Mouse (Mus musculus): Measurements from ENCODE around the gene 2810004N23Rik.

Gene 2810004N23Rik

GRCm38 (mm10) chr8:124790676-124791075 lies 72.2 kb downstream of the 2810004N23Rik start:
- ChIA-PET CTCF (interaction anchor here in 1 of 4 experiments (0.6 kb wide), 1 partner anchor 12 kb away, joined by 3 read pairs; no protein-coding TSS in a partner anchor), POLR2A (interaction anchor here in 1 of 4 experiments (1.3 kb wide), 1 partner anchor 36 kb away, joined by 7 read pairs; no protein-coding TSS in a partner anchor)

All from embryonic stem cell, embryonic (primary cell).